Mouse (Mus musculus): Measurements from ENCODE around the gene Gm20824.
"Not testable (repeated sequence)": the region's sequence is repeated elsewhere in the genome, so short reads cannot be mapped to it uniquely, and the experiment has no call there.

The Gm20824 gene

DNA sequence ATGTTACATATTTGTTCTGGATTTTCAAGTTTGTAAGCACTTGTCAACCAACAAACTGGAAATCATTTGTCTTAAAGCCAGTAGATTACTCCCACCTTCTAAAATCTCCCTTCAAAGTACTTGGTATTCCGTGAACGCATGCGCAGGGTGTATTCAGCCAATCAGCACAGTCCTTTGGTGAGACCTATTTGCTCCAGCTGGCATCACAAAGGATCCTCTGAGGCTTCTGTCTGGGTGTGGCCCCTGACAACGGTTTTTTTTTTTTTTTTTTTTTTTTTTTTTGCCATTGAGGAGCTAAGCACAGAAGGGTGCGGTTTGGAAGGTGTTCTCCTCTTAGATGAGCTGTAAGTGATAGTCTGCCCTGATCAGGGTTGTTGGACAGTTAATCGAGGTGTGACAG is at the start of gene Gm20824:
Gene Gm20824, plus strand, starts transcription at position 301 of the 400 bp plus-strand sequence.
- not testable (repeated sequence) for DNase-seq (ENCODE audit: low spot score in 2 of 2)

Data from frontal cortex, postnatal 25 days (tissue).